Mouse (Mus musculus): ENCODE measurements around the gene Gsg1.

The Gsg1 gene

GRCm38 (mm10) chr6:135204869-135205268 is 49.3 kb downstream of the Gsg1 start:
- DNase-seq (ENCODE audit: low spot score), result no peak

- DNase-seq (ENCODE audit: low spot score), result no peak
These were observed 50.4 kb downstream of the Gsg1 start for GRCm38 (mm10) chr6:135203737-135204136.

GRCm38 (mm10) chr6:135202668-135203067 is 51.5 kb downstream of the Gsg1 start:
- DNase-seq (ENCODE audit: low spot score), result no peak

- DNase-seq (ENCODE audit: low spot score), result no peak
These were observed 53.8 kb downstream of the Gsg1 start for GRCm38 (mm10) chr6:135200122-135200957.

- no peak for DNase-seq (ENCODE audit: low spot score)
These were observed 55.4 kb downstream of the Gsg1 start for GRCm38 (mm10) chr6:135198726-135199125.

- peak; percentile 82 for DNase-seq (ENCODE audit: low spot score)
These were observed 56.1 kb downstream of the Gsg1 start, which contains the start of the genes Fam234b and Hebp1 for GRCm38 (mm10) chr6:135197921-135198532. Gene Fam234b, plus strand, starts transcription at chr6:135197977. Gene Hebp1, minus strand, starts transcription at chr6:135198022.

GRCm38 (mm10) chr6:135197446-135197845 is 56.7 kb downstream of the Gsg1 start:
- DNase-seq (ENCODE audit: low spot score), result no peak

- no peak for DNase-seq (ENCODE audit: low spot score)
These were observed 57.4 kb downstream of the Gsg1 start for GRCm38 (mm10) chr6:135196707-135197106.

- no peak for DNase-seq (ENCODE audit: low spot score)
These were observed 59.2 kb downstream of the Gsg1 start for GRCm38 (mm10) chr6:135194907-135195306.

- no peak for DNase-seq (ENCODE audit: low spot score)
These were observed 60.4 kb downstream of the Gsg1 start for GRCm38 (mm10) chr6:135193733-135194132.

GRCm38 (mm10) chr6:135192993-135193392 is 61.2 kb downstream of the Gsg1 start:
- DNase-seq (ENCODE audit: low spot score), result no peak

- no peak for DNase-seq (ENCODE audit: low spot score)
These were observed 62.2 kb downstream of the Gsg1 start for GRCm38 (mm10) chr6:135191906-135192305.

- no peak for DNase-seq (ENCODE audit: low spot score)
These were observed 64.0 kb downstream of the Gsg1 start for GRCm38 (mm10) chr6:135190122-135190521.

GRCm38 (mm10) chr6:135188629-135189028 is 65.5 kb downstream of the Gsg1 start:
- no peak for DNase-seq (ENCODE audit: low spot score)
